9 mouse cellular contexts compared by ENCODE assay signal in the genomic region with DNA sequence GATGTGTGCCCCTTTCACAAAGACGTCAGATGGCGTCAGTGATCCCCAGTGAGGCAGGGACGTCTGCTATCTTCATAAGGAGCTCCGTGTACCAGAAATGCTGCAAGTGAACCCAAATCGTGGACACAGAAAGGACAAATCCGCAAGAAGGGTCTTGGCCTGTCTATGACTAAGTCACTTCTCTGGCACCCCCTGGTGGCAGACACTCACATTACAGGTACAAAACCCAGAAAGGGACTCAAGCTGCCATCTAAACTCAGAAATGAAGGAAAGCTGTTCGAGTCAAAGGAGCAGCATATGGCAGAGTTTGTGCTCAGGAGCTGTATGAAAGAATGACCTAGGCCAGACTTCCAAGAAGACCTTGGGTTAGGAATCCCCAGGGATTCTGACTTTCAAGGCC. TPM values are rescaled to one million over a fixed set of nuclear protein-coding genes. Genes with fewer than 3 reads are reported as not detected.
DNase-seq lines count a peak whose midpoint lies in the region; ATAC-seq and TF ChIP-seq lines count a peak whose summit lies in the region.
"Had no signal": no experiment of that assay in that cellular context is flagged by ENCODE, and none has a peak within 500 bp of the region (broad histone marks: within the 10 kb centered on the region; RNA-seq: fewer than 3 reads in every experiment).

No protein-coding gene starts in this region.

- H3K4me1 ChIP-seq in forebrain, embryonic 11.5 days (replicated peaks; ENCODE audit: control insufficient read depth, insufficient read depth, low read length) = no peaks in the 10 kb centered on the region
- H3K4me1 ChIP-seq in forebrain, embryonic 13.5 days = no peaks in the 10 kb centered on the region
- no peaks in the 10 kb centered on the region for H3K4me1 ChIP-seq in spleen, adult 2 months (ENCODE audit: control insufficient read depth, insufficient read depth, insufficient read length)
- H3K4me1 ChIP-seq: neural tube, embryonic 12.5 days had no signal

- peak; percentile 91 for DNase-seq in forebrain, embryonic 11.5 days (ENCODE audit: low spot score)
- DNase-seq in brain, embryonic 14.5 days (ENCODE audit: low read depth) = peak; percentile 91
- DNase-seq in heart, postnatal 36 days = peak; percentile 81 to 92
- DNase-seq in layer of hippocampus, postnatal 36 days = peak; percentile 81 to 85
- peak; percentile 88 for DNase-seq in mesoderm, embryonic 11.5 days (ENCODE audit: low read depth, low spot score)
- DNase-seq in spleen, adult 2 months (ENCODE audit: low read depth in 1 of 2, low spot score in 2 of 2) = peak; percentile 32 to 71

- TF ChIP-seq POLR2A in brain, embryonic 14.5 days (IDR thresholded peaks at IDR 0.05; ENCODE audit: borderline replicate concordance, extremely low read depth, insufficient read depth, insufficient read length, poor library complexity, severe bottlenecking) = no peak
- TF ChIP-seq POLR2A in spleen, adult 2 months (IDR thresholded peaks at IDR 0.05; ENCODE audit: low read depth, low read length) = no peak

- TF ChIP-seq CTCF in brain, embryonic 14.5 days (IDR thresholded peaks at IDR 0.05; ENCODE audit: borderline replicate concordance, extremely low read depth, insufficient read depth, insufficient read length) = peak; percentile 87
- TF ChIP-seq CTCF in spleen, adult 2 months (IDR thresholded peaks at IDR 0.05; ENCODE audit: extremely low read depth, insufficient read depth, insufficient read length, insufficient replicate concordance) = peak; percentile 67; the same call in 1 of the 2 replicates

- no peak for ATAC-seq in forebrain, embryonic 11.5 days (replicated peaks; ENCODE audit: low FRiP score)
- ATAC-seq in forebrain, embryonic 13.5 days = no peak
- ATAC-seq in erythroid progenitor cell, adult 5-6 weeks (replicated peaks; ENCODE audit: low FRiP score, poor library complexity, severe bottlenecking) = peak; percentile 62; the same call in 1 of the 2 replicates

- intact Hi-C loops in heart, postnatal 36 days (cut with DNase I) = loop anchor here (1.0 kb wide), 2 partner anchors 228 to 350 kb away; partner anchors contain the start of genes Gm49711, Mrps6 and Slc5a3

- H3K4me2 ChIP-seq in forebrain, embryonic 11.5 days (ENCODE audit: low read depth, low read length, severe bottlenecking) = no peak overlapping the region
- H3K4me2 ChIP-seq in forebrain, embryonic 13.5 days = no peak overlapping the region
- H3K4me2 ChIP-seq: neural tube, embryonic 12.5 days had no signal

- no peak overlapping the region for H3K9ac ChIP-seq in forebrain, embryonic 11.5 days (ENCODE audit: low read length)
- no peak overlapping the region for H3K9ac ChIP-seq in forebrain, embryonic 13.5 days
- H3K9ac ChIP-seq: neural tube, embryonic 12.5 days had no signal

- no peaks in the 10 kb centered on the region for H3K9me3 ChIP-seq in forebrain, embryonic 11.5 days (ENCODE audit: control insufficient read depth, low read length)
- H3K9me3 ChIP-seq in forebrain, embryonic 13.5 days (replicated peaks) = no peaks in the 10 kb centered on the region
- H3K9me3 ChIP-seq: neural tube, embryonic 12.5 days had no signal

- no peak overlapping the region for H3K27ac ChIP-seq in forebrain, embryonic 11.5 days (ENCODE audit: low read depth, low read length)
- H3K27ac ChIP-seq in forebrain, embryonic 13.5 days = no peak overlapping the region
- H3K27ac ChIP-seq in spleen, adult 2 months (ENCODE audit: insufficient read depth, low read length) = no peak overlapping the region
- H3K27ac ChIP-seq: neural tube, embryonic 12.5 days had no signal

- H3K4me3 ChIP-seq in forebrain, embryonic 11.5 days (ENCODE audit: low read depth, low read length) = no peak overlapping the region
- no peak overlapping the region for H3K4me3 ChIP-seq in forebrain, embryonic 13.5 days
- no peak overlapping the region for H3K4me3 ChIP-seq in spleen, adult 2 months (ENCODE audit: extremely low read depth, insufficient read depth, insufficient read length)
- H3K4me3 ChIP-seq: neural tube, embryonic 12.5 days had no signal

- H3K36me3 ChIP-seq in forebrain, embryonic 11.5 days (ENCODE audit: control insufficient read depth, insufficient read depth, low read length) = no peaks in the 10 kb centered on the region
- no peaks in the 10 kb centered on the region for H3K36me3 ChIP-seq in forebrain, embryonic 13.5 days (ENCODE audit: poor library complexity, severe bottlenecking)
- H3K36me3 ChIP-seq in spleen, adult 2 months (ENCODE audit: control insufficient read depth, insufficient read depth, low read length) = no peaks in the 10 kb centered on the region
- H3K36me3 ChIP-seq: neural tube, embryonic 12.5 days had no signal

- 13% methylated on average over 7 of the region's 7 CpGs for WGBS in forebrain, embryonic 11.5 days
- 9% methylated on average over 7 of the region's 7 CpGs for WGBS in forebrain, embryonic 13.5 days
- WGBS in spleen, adult 2 months = 14% methylated on average over 7 of the region's 7 CpGs

- no peaks in the 10 kb centered on the region for H3K27me3 ChIP-seq in forebrain, embryonic 11.5 days (ENCODE audit: control insufficient read depth, insufficient read depth, low read length)
- H3K27me3 ChIP-seq in forebrain, embryonic 13.5 days = no peaks in the 10 kb centered on the region; the same call in 1 of the 2 replicates
- 0 out of 2 replicates have a peak, but pooled peaks cover 2% of the 10 kb centered on the region for H3K27me3 ChIP-seq in spleen, adult 2 months (ENCODE audit: control insufficient read depth, insufficient read depth, low read length)
- H3K27me3 ChIP-seq: neural tube, embryonic 12.5 days had no signal

RNA-seq across cellular contexts. Expression of gene Kcne2, which starts 5.6 kb away (rescaled TPM):
- 0.45 TPM in 1 of 2 replicates, not detected in the other for polyA plus RNA-seq in forebrain, embryonic 11.5 days (2014; fragmentation: Nextera tagmentation; extraction: Ambion mirVana)
- 9.7 and 16.4 TPM in 2 replicates for polyA plus RNA-seq in forebrain, embryonic 13.5 days (2015; fragmentation: Nextera tagmentation; extraction: Ambion mirVana)
- polyA plus RNA-seq in brain, embryonic 14.5 days (2012; rRNA removed) = 12.4 and 25.3 TPM in 2 replicates
- not detected in 2 replicates for total RNA-seq in erythroid progenitor cell, adult 5-6 weeks (2015; ENCODE audit: low replicate concordance)
- not detected in 2 replicates for total RNA-seq in erythroid progenitor cell, adult 5-6 weeks (2017; ENCODE audit: low replicate concordance)
- total RNA-seq in heart, postnatal 36 days (2021) = not detected
- total RNA-seq in layer of hippocampus, postnatal 36 days (2021) = 1 to 10 TPM in 1 of 2 experiments, not detected in 1; 1.3 TPM
- not detected in 2 replicates for polyA plus RNA-seq in spleen, adult 2 months (2012; rRNA removed)

RNA-seq across cellular contexts. Expression of gene Smim11, which starts 14.5 kb away (rescaled TPM):
- polyA plus RNA-seq in forebrain, embryonic 11.5 days (2014; fragmentation: Nextera tagmentation; extraction: Ambion mirVana) = 115 and 123 TPM in 2 replicates
- polyA plus RNA-seq in forebrain, embryonic 13.5 days (2015; fragmentation: Nextera tagmentation; extraction: Ambion mirVana) = 123 and 144 TPM in 2 replicates
- polyA plus RNA-seq in brain, embryonic 14.5 days (2012; rRNA removed) = 32.6 and 45.5 TPM in 2 replicates
- total RNA-seq in erythroid progenitor cell, adult 5-6 weeks (2015; ENCODE audit: low replicate concordance) = 7.5 and 50.1 TPM in 2 replicates
- total RNA-seq in erythroid progenitor cell, adult 5-6 weeks (2017; ENCODE audit: low replicate concordance) = 20.7 and 28.7 TPM in 2 replicates
- total RNA-seq in heart, postnatal 36 days (2021) = 10 to 100 TPM; 76.2 to 84.5 TPM
- total RNA-seq in layer of hippocampus, postnatal 36 days (2021) = 10 to 100 TPM; 20.2 to 21.4 TPM
- 10.8 and 12.0 TPM in 2 replicates for polyA plus RNA-seq in spleen, adult 2 months (2012; rRNA removed)

RNA-seq across cellular contexts. Expression of gene Fam243, which starts 34.6 kb away (rescaled TPM):
- polyA plus RNA-seq in forebrain, embryonic 11.5 days (2014; fragmentation: Nextera tagmentation; extraction: Ambion mirVana) = not detected in 2 replicates
- polyA plus RNA-seq in forebrain, embryonic 13.5 days (2015; fragmentation: Nextera tagmentation; extraction: Ambion mirVana) = 0.10 TPM in 1 of 2 replicates, not detected in the other
- 0.08 and 0.25 TPM in 2 replicates for polyA plus RNA-seq in brain, embryonic 14.5 days (2012; rRNA removed)
- not detected in 2 replicates for total RNA-seq in erythroid progenitor cell, adult 5-6 weeks (2015; ENCODE audit: low replicate concordance)
- not detected in 2 replicates for total RNA-seq in erythroid progenitor cell, adult 5-6 weeks (2017; ENCODE audit: low replicate concordance)
- under 1 TPM; 0.43 to 0.50 TPM for total RNA-seq in heart, postnatal 36 days (2021)
- total RNA-seq in layer of hippocampus, postnatal 36 days (2021) = not detected
- polyA plus RNA-seq in spleen, adult 2 months (2012; rRNA removed) = not detected in 2 replicates
- polyA plus RNA-seq: neural tube, embryonic 12.5 days had no signal
